Mouse (Mus musculus) mature B cell (primary cell): ENCODE results near the gene Ctdnep1.

Source experiments
- in situ Hi-C: fragments of 300-500 bp; cut with MboI; formaldehyde crosslinking; loops from 2 replicates; pipeline ENCODE4 v1.14.3; 2019

Gene Ctdnep1

GRCm38 (mm10) chr11:69983377-69983776 is 2.4 kb downstream of the Ctdnep1 start:
- in situ Hi-C loops = no loop called here

- in situ Hi-C loops = no loop called here
Measured at GRCm38 (mm10) chr11:69984431-69984830, 3.5 kb downstream of the Ctdnep1 start.

GRCm38 (mm10) chr11:69989949-69990348 is 9.0 kb downstream of the Ctdnep1 start:
- in situ Hi-C loops = no loop called here

- in situ Hi-C loops = no loop called here
Measured at GRCm38 (mm10) chr11:69990850-69991691, 10.1 kb downstream of the Ctdnep1 start, which contains the start of gene Gabarap. Gene Gabarap (plus strand): TSS chr11:69991143.

GRCm38 (mm10) chr11:69991711-69992110 is 10.8 kb downstream of the Ctdnep1 start:
- in situ Hi-C loops = no loop called here

GRCm38 (mm10) chr11:69992396-69992795 is 11.4 kb downstream of the Ctdnep1 start:
- in situ Hi-C loops = no loop called here

- in situ Hi-C loops = no loop called here
Measured at GRCm38 (mm10) chr11:69992932-69993331, 12.0 kb downstream of the Ctdnep1 start.

- in situ Hi-C loops = no loop called here
Measured at GRCm38 (mm10) chr11:69994401-69995090, 13.6 kb downstream of the Ctdnep1 start.

- in situ Hi-C loops = no loop called here
Measured at GRCm38 (mm10) chr11:69995391-69995960, 14.5 kb downstream of the Ctdnep1 start, which contains the start of gene Phf23. Gene Phf23 (plus strand): TSS chr11:69995777.

- in situ Hi-C loops = no loop called here
Measured at GRCm38 (mm10) chr11:69996161-69997061, 15.5 kb downstream of the Ctdnep1 start.

GRCm38 (mm10) chr11:69997070-69997509 is 16.1 kb downstream of the Ctdnep1 start:
- in situ Hi-C loops = no loop called here

- in situ Hi-C loops = no loop called here
Measured at GRCm38 (mm10) chr11:69998567-69999491, 17.9 kb downstream of the Ctdnep1 start.

GRCm38 (mm10) chr11:69999666-70000065 is 18.7 kb downstream of the Ctdnep1 start:
- in situ Hi-C loops = loop anchor here (25.0 kb wide), 1 partner anchor 663 kb away; the partner anchor contains the start of genes Eno3, Pfn1 and Spag7

GRCm38 (mm10) chr11:70000396-70000898 is 19.5 kb downstream of the Ctdnep1 start, which contains the start of gene Dvl2:
Gene Dvl2 (plus strand): TSS chr11:70000595.
- in situ Hi-C loops = loop anchor here (25.0 kb wide), 1 partner anchor 662 kb away; the partner anchor contains the start of genes Eno3, Pfn1 and Spag7

GRCm38 (mm10) chr11:70001159-70001558 is 20.2 kb downstream of the Ctdnep1 start:
- in situ Hi-C loops = loop anchor here (25.0 kb wide), 1 partner anchor 661 kb away; the partner anchor contains the start of genes Eno3, Pfn1 and Spag7

- in situ Hi-C loops = loop anchor here (25.0 kb wide), 1 partner anchor 660 kb away; the partner anchor contains the start of genes Eno3, Pfn1 and Spag7
Measured at GRCm38 (mm10) chr11:70001865-70002264, 20.9 kb downstream of the Ctdnep1 start.

GRCm38 (mm10) chr11:70002471-70002870 is 21.5 kb downstream of the Ctdnep1 start:
- in situ Hi-C loops = loop anchor here (25.0 kb wide), 1 partner anchor 660 kb away; the partner anchor contains the start of genes Eno3, Pfn1 and Spag7

GRCm38 (mm10) chr11:70005521-70005920 is 24.6 kb downstream of the Ctdnep1 start:
- in situ Hi-C loops = loop anchor here (25.0 kb wide), 1 partner anchor 657 kb away; the partner anchor contains the start of genes Eno3, Pfn1 and Spag7

GRCm38 (mm10) chr11:70010033-70010432 is 29.1 kb downstream of the Ctdnep1 start:
- in situ Hi-C loops = loop anchor here (25.0 kb wide), 1 partner anchor 652 kb away; the partner anchor contains the start of genes Eno3, Pfn1 and Spag7
